Mouse (Mus musculus) heart, postnatal 25 days (tissue): ENCODE results near the gene Runx3. TPM values are rescaled to one million over a fixed set of nuclear protein-coding genes. Genes with fewer than 3 reads are reported as not detected.

ENCODE experiments used
- DNase-seq: peaks from one replicate; pipeline ENCODE4 v3.0.0; 2022; ENCODE audit warnings: low spot score
- intact Hi-C: fragments of 180-260 bp; cut with DNase I; formaldehyde crosslinking; loops from one replicate; pipeline ENCODE4 v1.15.1; 2025
- total RNA-seq, 2 experiments: library from RNA; stranded (reverse); gene quantifications; 2 replicates each; pipeline ENCODE4 v1.2.3; 2021

The Runx3 gene
- total RNA-seq, 2 experiments from 2014 or later: 0.31 to 0.50 TPM

DNA sequence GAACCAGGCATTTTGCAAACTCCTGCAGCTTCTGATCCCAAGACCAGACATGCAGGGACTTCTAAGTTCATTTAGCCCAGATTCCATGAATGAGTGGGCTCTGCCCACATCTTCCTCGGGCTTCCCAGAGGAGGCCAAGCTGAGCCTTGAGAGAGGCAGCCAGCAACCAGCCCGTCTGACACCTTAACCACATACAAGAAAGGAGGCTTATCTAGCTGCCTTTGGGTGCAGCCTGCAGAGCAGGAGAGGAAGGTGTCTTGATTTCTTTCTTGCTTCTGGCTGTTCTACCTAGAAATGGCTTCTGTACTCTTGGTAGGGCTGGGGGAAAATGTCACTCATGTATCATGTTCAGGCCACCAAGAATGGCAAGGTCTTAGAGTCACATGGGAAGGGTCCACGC, 11.8 kb upstream of the Runx3 start:
- no peak for DNase-seq
- intact Hi-C loops: no loop called here

DNA sequence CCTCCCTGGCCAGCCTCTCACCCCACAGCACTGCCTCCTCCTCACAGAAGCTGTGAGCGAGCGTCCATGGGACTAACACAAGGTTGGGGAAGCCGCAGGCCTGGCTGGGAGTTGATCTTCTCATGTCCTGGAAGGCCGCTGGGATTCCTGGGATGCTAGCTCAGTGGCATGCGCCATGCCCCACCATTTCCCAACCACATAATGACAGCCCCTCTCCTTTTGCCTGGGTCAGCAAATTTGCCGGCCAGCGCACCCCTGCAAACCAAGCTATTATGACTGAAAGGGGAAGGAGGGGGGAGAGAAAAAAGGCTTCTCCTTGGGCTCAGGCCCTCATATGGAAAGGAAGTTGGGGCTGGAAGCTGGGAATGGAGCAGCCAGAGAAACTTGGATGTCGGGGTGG, 6.8 kb upstream of the Runx3 start:
- intact Hi-C loops: no loop called here
- no peak for DNase-seq

DNA sequence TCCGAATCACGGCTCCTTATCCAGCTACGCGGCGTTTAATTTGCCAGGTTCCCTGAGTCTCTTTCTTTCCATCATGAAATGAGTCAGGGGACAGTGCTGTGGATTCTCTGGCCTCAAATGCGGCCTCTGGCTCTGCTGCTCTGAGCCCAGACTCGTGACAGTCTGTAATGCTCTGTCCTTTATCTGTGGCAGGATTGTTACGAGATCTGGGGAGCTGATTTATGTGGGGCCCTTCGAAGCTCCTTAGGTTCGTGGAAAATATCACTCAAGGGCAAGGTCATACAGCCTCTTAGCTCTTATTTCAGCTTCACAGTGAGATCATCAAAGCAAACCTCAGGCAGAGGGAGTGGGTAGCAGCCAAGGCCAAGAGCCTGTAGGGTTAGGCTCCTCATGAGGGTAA, 6.2 kb upstream of the Runx3 start:
- no peak for DNase-seq
- intact Hi-C loops: no loop called here

DNA sequence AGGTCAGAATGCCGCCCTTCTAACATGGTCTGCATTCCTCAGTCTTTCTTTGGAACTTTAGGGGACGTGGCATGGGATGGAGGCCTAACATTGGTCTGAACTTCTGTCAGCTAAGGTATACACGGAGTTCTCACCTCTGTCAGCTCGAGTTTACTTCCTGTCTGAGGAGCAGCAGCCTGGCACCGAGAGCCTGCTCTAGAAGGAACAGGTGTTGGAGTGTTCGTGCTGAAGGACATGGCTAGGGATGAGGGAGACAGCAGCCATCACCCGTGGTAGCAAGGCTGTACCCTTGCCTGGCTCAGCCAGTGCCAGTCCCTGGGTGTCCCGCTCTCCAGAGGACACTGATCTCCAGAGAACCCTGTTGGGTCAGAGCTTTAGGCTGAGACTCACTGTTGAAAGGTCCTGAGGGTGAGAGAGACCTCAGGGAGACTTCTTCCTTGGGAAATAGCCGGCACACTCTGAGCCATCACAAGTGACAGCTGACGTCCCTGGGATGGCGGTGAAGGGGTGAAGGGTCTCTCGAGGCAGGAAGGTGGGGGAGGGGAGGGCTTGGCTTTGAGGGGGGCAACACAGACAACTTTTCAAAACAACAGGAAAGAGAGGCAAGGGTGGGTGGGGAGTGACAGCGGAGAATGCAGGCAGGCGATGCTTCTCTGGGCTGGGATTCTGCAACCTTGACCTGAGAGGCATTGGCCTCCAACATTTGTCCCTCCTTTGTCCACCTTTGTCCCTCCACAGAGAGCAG, 4.9 kb upstream of the Runx3 start:
- intact Hi-C loops: no loop called here
- no peak for DNase-seq

DNA sequence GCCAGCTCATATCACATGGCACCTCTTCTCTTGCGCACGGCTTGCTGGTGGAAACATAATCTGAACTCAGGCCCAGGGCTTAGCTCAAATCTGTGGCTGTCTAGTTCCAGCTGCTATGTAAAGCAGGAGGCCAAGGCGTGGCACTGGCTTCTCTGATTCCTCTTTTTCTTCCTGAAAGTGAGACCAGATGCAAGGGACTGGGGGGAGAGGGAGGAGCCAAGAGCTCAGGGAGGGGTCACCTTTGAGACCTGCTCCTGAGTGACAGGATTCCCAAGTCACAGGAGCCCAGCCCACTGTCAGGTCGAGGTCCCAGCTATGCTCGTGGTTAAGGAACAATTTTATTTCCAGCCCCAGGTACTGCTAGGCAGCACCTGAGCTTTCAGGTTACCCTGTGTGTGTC, 4.1 kb upstream of the Runx3 start:
- DNase-seq: no peak
- intact Hi-C loops: no loop called here

DNA sequence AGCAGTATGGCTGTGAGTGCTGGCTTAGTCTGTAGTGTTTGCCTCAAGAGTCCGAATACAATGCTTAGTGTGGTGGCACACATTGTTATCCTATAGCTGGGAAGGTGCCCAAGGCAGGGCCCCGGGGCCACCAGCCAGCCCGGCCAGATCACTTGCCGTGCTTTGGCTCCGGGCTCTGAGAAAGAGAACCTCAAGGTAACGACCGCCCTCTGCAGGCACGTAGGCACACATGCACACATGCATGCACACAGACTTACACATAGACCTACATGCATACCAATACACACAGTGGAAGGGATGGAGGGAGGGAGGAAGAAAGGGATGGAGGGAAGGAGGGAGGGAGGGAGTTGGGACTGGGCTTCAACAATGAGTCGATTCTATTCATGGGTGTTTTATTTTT, 2.6 kb upstream of the Runx3 start:
- no peak for DNase-seq
- intact Hi-C loops: no loop called here

DNA sequence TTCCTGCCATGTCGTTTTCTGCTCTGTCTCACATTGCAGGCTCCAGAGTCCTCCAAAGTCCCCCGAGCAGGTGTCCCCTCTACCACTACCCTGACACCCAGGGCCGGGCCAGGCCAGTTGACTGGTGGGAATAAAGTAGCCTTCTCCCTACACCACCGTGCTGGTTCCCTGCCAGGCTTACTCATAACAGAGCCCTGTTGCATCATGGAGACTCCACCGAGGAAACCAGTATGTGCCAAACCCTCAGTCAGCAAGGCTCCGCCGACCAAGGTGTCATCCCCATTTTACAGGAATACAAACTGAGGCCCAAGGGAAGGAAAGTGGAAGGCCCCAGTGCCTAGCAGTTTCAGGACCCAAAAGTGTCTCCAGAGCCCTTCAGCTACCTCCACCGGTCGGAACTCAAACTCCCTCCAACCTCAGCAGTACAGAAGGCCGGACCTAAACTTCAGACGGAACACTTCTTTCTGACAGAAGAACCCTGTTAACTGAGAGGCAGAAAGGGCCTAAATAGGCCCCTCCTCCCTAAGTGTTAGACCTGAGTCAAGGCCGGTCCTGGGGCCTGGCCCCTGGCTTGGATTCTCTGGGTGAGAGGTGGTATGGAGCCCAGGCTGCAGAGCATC, 1.5 kb upstream of the Runx3 start:
- intact Hi-C loops: no loop called here
- DNase-seq: no peak

DNA sequence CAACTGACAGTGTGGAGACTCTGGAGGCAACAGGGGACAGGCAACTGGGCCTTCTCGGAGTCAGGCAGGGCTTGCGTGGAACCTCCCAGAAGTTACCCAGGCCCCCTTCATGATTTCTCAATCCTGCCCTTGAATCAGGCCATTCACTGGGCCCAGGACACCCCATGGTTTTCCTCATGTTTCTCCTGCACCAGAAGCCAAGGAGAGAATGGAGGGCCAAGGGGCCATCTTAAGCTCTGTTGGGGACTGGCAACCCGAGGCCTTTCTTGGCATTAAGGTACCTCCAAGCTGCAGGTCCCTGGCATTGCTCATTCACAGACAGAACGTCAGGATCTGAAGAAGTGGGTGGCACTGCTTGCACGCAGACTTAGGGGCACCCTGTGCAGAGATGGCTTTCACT, 3.3 kb downstream of the Runx3 start:
- intact Hi-C loops: no loop called here
- DNase-seq: no peak

DNA sequence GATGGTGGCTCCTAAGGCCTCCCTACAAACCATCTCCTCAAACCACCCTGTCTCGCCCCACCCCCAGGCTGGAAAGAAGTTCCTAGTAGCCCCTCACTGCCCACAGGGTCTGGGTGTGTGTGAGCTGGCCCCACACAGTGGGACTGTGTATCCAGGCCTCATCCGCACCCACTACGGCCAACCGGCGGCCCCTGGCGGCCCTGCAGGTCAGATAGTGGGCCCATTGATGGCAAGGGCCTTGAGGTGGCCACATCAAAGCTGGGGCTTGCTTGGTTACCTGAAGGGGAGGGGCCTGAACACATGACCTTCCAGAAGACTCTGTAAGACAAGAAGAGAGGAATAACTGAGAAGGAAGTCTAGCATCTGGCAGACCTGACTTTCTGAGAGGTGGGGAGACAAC, 4.3 kb downstream of the Runx3 start:
- intact Hi-C loops: no loop called here
- no peak for DNase-seq

DNA sequence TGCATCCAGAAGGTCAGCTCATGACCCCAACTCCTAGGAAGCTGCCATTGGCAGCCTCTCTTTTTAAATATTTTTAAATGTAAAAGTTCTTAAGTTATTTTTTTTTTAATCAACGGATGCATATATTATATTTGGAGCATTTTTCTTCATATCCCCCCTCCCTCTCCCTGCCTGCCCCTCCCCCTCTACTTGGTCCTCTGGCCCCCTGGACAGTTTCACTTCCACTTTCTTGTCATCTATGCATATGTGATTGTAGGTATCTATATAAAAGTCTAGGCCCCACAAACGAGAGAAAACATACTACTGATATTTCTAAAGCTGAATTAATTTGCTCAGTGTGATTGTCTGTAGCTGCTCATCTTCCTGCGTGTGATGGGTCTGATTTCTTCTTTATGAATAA, 4.7 kb downstream of the Runx3 start:
- intact Hi-C loops: no loop called here
- no peak for DNase-seq

DNA sequence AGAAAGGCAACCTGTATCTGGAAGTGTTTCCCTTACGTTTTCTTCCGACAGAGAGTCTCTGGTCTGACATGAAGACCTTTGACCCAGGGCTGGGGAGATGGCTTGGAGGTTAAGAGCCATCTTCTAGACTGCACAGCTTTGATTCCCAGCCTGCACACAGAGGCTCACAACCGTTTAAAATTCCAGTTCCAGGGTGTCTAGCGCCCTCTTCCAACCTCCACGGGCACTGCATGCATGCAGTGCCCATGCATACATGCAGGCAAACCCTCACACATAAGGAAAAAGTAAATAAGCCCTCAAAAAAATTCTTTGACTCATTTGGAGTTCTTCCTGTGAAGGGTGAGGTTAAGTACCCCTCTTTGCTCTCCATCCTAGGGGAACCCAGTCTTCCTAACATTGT, 5.9 kb downstream of the Runx3 start:
- no peak for DNase-seq
- intact Hi-C loops: no loop called here

DNA sequence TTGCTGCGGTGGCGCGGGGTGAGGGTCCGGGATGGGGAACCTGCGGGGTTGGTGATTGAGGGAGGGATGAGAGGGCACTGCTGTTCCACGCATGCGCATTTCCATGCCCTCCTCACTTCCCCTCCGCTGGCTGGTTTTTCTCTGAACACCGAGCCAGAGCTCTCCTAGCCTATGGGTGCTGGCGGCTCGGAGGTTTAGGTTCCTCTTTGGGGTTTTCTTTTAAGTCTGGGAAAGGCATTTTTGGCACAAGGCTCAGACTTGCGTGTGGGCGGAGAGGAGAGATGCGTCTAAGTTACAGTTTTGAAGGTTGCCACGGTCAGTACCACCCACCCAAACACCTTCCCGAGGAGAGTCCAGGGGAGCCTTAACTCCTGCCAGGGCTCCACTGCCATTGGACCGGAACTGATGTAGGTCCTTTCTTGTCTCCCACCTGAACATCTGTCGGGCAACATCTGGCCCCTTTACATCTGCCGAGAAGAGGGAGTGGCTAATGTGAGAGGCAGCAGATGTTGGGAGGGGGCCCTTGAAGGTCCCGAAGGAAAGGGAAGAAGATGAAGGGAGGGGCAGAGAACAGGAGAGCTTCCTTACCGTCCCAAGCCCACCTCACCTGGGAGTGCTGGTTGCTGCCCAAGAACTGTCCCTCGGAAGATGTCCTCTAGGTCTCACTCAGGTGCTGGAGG, 8.5 kb downstream of the Runx3 start:
- intact Hi-C loops: no loop called here
- DNase-seq: no peak

DNA sequence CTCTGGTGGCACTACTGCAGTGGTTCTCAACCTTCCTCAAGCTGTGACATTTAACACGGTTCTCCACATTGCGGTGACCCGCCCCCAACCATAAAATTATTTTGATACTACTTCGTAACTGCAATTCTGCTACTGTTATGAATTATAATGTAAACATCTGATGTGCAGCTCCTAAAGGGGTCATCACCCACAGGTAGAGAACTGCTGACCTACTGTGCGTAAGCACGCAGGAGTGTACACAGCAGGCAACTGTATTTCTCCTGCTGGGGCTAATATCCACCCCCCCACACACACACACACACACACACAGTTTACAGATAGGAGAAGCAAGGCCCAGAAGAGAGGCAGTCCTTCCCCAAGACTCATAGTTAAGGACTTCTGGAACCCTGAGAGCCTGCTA, 9.7 kb downstream of the Runx3 start:
- no peak for DNase-seq
- intact Hi-C loops: no loop called here

DNA sequence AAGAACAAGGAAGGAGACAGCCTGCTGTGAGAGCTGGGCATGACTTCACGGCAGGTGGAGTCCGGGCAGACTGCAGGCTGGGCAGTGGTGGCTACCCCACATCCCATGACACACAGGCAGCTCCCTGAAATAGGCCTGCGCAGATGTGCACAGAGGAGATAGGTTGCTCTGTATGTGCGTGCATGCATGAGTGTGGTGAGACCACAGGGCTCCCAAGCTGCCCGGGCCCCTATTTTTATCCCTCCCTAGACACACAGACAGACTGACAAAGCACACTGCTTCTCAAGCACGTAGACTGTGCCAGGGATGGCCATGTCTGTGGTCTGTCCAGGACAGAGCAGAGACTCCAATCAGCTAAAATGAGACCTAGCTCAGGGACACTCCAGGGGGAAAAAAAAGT, 10.7 kb downstream of the Runx3 start:
- DNase-seq: no peak
- intact Hi-C loops: no loop called here

DNA sequence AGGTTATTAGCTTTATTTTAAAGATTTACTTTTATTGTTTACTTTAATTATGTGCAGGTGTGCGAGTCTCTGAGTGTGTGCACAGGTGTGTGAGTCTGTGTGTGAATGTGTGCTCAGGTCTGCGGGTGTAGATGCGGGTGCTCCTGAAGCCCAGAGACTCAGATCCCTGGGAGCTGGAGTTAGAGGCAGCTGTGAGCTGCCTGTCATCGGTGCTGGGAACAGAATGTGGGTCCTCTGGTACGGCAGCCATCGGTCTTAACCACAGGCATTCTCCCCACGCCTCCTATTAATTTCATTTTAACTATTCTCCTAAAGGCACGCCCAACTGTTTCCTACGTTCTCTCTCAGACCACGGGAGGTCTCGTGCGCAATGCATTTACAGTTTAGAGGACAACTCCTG, 12.3 kb downstream of the Runx3 start:
- intact Hi-C loops: no loop called here
- no peak for DNase-seq

DNA sequence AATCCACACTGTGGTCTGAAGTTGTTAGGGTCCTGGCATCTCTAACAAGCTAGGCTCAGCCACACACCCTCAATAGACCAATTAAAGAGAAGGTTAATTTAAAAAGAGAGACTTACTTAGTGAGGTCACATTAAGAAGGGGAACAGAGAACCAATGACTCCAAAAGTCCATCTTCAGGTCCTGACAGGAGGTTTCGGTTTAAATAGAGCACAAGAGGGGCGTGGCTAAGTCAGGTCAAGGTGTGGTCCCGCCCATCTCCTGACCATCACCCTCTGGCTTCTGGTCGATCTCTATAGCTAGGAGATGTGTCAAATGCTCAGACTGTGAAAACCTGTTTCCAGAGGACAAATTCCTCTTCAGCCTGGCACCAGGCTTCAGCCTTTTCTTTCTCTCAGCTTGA, 13.3 kb downstream of the Runx3 start:
- intact Hi-C loops: no loop called here
- no peak for DNase-seq

DNA sequence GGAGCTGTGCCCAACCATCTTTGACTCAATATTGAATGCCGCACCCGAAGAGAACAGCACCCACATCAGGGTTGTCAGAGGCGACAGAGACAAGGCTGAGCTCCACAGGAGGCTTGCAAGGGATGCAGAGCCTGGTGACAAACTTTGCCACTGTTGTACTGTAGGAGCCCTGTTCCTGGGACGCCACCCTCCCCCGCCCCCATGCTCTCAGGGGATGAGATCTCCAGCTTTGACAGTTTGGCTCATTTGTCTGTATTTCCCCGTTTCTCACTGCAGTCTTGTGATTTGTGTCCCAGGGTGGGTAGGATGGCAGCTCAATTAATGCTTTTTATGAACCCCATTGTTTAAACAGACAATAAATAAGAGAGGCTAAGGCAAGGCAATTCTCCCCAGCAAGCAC, 14.9 kb downstream of the Runx3 start:
- no peak for DNase-seq
- intact Hi-C loops: no loop called here

DNA sequence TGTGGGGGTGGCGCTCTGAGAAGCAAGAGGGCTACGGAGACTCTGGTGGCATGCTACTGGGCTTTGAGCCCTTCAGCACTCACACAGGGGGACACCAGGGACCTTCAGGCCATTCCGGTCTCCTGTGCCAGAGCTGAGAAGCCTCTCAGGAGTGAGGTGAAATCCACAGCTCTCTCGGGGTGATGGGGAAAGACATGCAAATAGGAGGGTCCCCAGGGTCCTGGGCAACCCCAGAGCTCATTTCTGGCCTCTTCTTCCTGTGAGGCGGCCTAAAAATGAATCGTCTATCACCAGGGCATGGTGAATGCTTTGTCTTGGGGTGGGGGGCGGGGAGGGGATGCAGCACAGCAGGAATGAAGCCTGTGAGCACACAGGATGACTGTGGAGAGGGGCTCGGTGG, 15.8 kb downstream of the Runx3 start:
- intact Hi-C loops: no loop called here
- DNase-seq: no peak

DNA sequence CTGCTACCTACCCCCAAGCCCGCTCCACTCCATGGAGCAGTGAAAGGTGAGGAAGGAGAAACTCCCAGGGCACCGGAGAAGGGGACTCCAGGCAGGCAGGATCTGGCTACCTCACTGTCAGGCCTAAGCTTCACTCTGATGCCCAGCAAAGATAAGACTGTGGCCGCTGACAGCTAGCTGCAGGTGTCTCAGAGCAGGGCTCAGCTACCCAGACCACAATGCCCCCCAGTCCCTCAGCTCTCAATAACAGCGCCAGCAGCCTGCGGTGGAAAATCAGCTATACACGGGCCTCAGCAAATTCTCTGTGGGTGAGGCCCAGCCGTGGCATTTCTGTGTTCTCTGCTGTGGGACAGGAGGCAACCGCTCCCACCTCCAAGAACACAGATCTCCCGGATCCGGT, 16.2 kb downstream of the Runx3 start:
- intact Hi-C loops: no loop called here
- no peak for DNase-seq

DNA sequence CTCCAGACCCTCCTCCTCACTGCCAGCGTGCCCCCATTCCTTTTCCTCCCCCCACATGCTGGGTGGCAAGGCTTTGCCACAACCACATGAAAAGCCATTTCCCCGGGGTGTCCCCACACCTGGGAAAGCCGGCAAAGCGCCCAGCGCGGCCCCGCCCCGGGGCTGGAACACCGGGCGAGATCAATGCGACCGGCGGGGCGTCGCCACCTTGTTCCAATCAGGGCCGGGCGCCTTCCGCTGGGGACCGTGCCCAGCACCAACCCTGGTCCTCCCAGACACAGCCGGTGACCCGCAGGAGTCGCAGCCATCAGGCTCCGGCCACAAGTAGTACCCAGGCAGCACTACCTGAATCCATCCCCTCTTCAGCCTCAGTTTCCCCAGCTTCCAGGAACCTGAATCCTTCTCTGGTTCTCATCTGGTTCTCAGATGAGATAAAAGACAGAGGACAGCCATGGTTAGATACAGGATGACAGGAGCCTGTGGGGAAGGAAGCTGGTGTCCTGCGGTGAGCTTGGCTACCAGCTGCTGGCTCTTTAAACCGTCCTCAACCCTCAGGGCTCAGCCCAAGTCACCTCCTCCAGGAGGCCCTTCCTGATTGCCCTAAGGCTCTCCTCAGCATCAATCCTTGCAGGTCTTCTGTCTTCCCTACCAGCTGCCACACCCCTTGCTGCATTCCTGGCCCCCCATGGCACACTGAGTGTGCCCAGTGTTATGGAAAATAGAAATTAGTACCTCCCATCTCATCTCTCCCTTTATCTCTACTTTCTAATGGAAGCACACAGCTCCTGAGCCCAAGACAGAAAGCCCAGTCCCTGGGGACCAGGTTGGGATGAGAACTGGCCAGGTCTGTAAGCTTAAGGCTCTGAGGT, 20.4 kb downstream of the Runx3 start:
- DNase-seq: no peak

DNA sequence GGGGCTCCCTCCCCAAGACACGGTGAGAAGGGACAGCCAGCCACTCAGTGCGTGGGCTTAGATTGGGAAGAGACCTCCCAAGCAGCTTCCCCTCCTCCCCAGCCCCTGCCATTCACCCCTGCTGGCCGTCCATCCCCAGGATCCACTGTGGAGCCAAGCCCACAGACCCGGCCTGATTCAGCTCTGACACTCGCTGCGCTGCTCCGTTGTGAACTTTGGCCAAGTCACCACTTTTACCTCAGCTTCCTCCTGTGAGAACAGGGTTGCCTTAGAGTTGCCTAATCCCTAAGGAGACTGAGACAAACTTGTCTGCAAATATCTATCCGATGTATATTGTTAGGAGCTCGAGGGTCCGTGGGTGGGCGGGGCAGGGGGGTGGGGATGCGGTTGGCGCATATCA, 21.3 kb downstream of the Runx3 start:
- no peak for DNase-seq
- intact Hi-C loops: no loop called here

More for the DNA sequence above, 20.4 kb downstream of the Runx3 start:
- intact Hi-C loops: no loop called here
